Mouse (Mus musculus): Measurements from ENCODE around the gene Pkp2. TPM values are rescaled to one million over a fixed set of nuclear protein-coding genes. Genes with fewer than 3 reads are reported as not detected.

The Pkp2 gene
- total RNA-seq, 1 experiment, result 57.7 TPM

GRCm38 (mm10) chr16:16273752-16274151 lies 60.6 kb downstream of the Pkp2 start:
- in situ Hi-C loops (cut with MboI; ENCODE audit: low sequenced_read_pairs in 2 of 2, unreplicated experiment in 2 of 2), result no loop called here
- no peaks in the 10 kb centered on the region for H3K9me3 ChIP-seq (ENCODE audit: control insufficient read depth, insufficient read depth, low read depth, low read length)
- DNase-seq (ENCODE audit: low read depth, low spot score), result no peak
- H3K36me3 ChIP-seq (ENCODE audit: control insufficient read depth, insufficient read depth, low read length, poor library complexity, severe bottlenecking), result peaks cover 2% of the 10 kb centered on the region; the same call in 1 of the 2 replicates
- H3K27ac ChIP-seq (ENCODE audit: insufficient read depth, low read depth, low read length, poor library complexity, severe bottlenecking), result no peak overlapping the region
- TF ChIP-seq ZC3H11A (IDR thresholded peaks at IDR 0.05; ENCODE audit: borderline replicate concordance, low read depth, low read length), result no peak
- no peak for TF ChIP-seq HCFC1 (IDR thresholded peaks at IDR 0.05; ENCODE audit: borderline replicate concordance, insufficient read depth, low read length)
- TF ChIP-seq MAFK (IDR thresholded peaks at IDR 0.05; ENCODE audit: insufficient read depth, low read depth, low read length), result no peak
- H3K4me1 ChIP-seq (ENCODE audit: control insufficient read depth in 2 of 2, insufficient read depth in 2 of 2, low read length in 2 of 2, poor library complexity in 1 of 2), result no peaks in the 10 kb centered on the region
- no peak overlapping the region for H3K9ac ChIP-seq (ENCODE audit: insufficient read depth, low read depth, low read length, poor library complexity, severe bottlenecking)
- no peak overlapping the region for H3K4me3 ChIP-seq (ENCODE audit: insufficient read depth in 1 of 2, low read depth in 1 of 2, low read length in 2 of 2, poor library complexity in 1 of 2, severe bottlenecking in 1 of 2)

- peak; percentile 80 for DNase-seq (ENCODE audit: low read depth, low spot score)
- H3K4me3 ChIP-seq (ENCODE audit: insufficient read depth in 1 of 2, low read depth in 1 of 2, low read length in 2 of 2, poor library complexity in 1 of 2, severe bottlenecking in 1 of 2), result peak within 1 kb of the TSS; percentile 80 to 83
- TF ChIP-seq HCFC1 (IDR thresholded peaks at IDR 0.05; ENCODE audit: borderline replicate concordance, insufficient read depth, low read length), result peak; percentile 83
- TF ChIP-seq MAFK (IDR thresholded peaks at IDR 0.05; ENCODE audit: insufficient read depth, low read depth, low read length), result no peak
- TF ChIP-seq ZC3H11A (IDR thresholded peaks at IDR 0.05; ENCODE audit: borderline replicate concordance, low read depth, low read length), result 0 out of 2 replicates have a peak, but pooled peaks have one; percentile 22
- peaks cover 9% of the 10 kb centered on the region; the same call in 1 of the 2 replicates for H3K36me3 ChIP-seq (ENCODE audit: control insufficient read depth, insufficient read depth, low read length, poor library complexity, severe bottlenecking)
- in situ Hi-C loops (cut with MboI; ENCODE audit: low sequenced_read_pairs in 2 of 2, unreplicated experiment in 2 of 2), result no loop called here
- peaks cover 2% of the 10 kb centered on the region in 2 experiments; a peak in 2 of 4 replicates for H3K4me1 ChIP-seq (ENCODE audit: control insufficient read depth in 2 of 2, insufficient read depth in 2 of 2, low read length in 2 of 2, poor library complexity in 1 of 2)
- H3K9me3 ChIP-seq (ENCODE audit: control insufficient read depth, insufficient read depth, low read depth, low read length), result no peaks in the 10 kb centered on the region
- H3K27ac ChIP-seq (ENCODE audit: insufficient read depth, low read depth, low read length, poor library complexity, severe bottlenecking), result peak within 1 kb of the TSS; percentile 83
- peak within 1 kb of the TSS; percentile 99 for H3K9ac ChIP-seq (ENCODE audit: insufficient read depth, low read depth, low read length, poor library complexity, severe bottlenecking)
Observed at GRCm38 (mm10) chr16:16302369-16303137, 89.4 kb downstream of the Pkp2 start, which contains the start of gene Yars2. Gene Yars2, plus strand, starts transcription at chr16:16302965.

GRCm38 (mm10) chr16:16303138-16303827 lies 90.2 kb downstream of the Pkp2 start:
- Histone ChIP-seq H3K36me3 (ENCODE audit: control insufficient read depth, insufficient read depth, low read length, poor library complexity, severe bottlenecking) (peaks cover 9% of the 10 kb centered on the region; the same call in 1 of the 2 replicates), H3K27ac (ENCODE audit: insufficient read depth, low read depth, low read length, poor library complexity, severe bottlenecking) (peak overlapping the region; percentile 83), H3K4me1 (ENCODE audit: control insufficient read depth in 2 of 2, insufficient read depth in 2 of 2, low read length in 2 of 2, poor library complexity in 1 of 2) (peaks cover 2% of the 10 kb centered on the region in 2 experiments; a peak in 2 of 4 replicates), H3K9me3 (ENCODE audit: control insufficient read depth, insufficient read depth, low read depth, low read length) (no peaks in the 10 kb centered on the region), H3K9ac (ENCODE audit: insufficient read depth, low read depth, low read length, poor library complexity, severe bottlenecking) (peak overlapping the region; percentile 99), H3K4me3 (ENCODE audit: insufficient read depth in 1 of 2, low read depth in 1 of 2, low read length in 2 of 2, poor library complexity in 1 of 2, severe bottlenecking in 1 of 2) (peak overlapping the region; percentile 80 to 83)
- in situ Hi-C loops (cut with MboI; ENCODE audit: low sequenced_read_pairs in 2 of 2, unreplicated experiment in 2 of 2), result no loop called here
- DNase-seq (ENCODE audit: low read depth, low spot score), result peak; percentile 63
- TF ChIP-seq ZC3H11A (IDR thresholded peaks at IDR 0.05; ENCODE audit: borderline replicate concordance, low read depth, low read length) (no peak), HCFC1 (IDR thresholded peaks at IDR 0.05; ENCODE audit: borderline replicate concordance, insufficient read depth, low read length) (no peak), ZNF384 (IDR thresholded peaks at IDR 0.05; ENCODE audit: low read depth, low read length) (no peak), MAFK (IDR thresholded peaks at IDR 0.05; ENCODE audit: insufficient read depth, low read depth, low read length) (no peak), CHD2 (IDR thresholded peaks at IDR 0.05; ENCODE audit: low read depth, low read length) (no peak)

- DNase-seq (ENCODE audit: low read depth, low spot score), result peak; percentile 37
- H3K36me3 ChIP-seq (ENCODE audit: control insufficient read depth, insufficient read depth, low read length, poor library complexity, severe bottlenecking), result peaks cover 9% of the 10 kb centered on the region; the same call in 1 of the 2 replicates
- H3K9ac ChIP-seq (ENCODE audit: insufficient read depth, low read depth, low read length, poor library complexity, severe bottlenecking), result peak overlapping the region; percentile 99; the same call in 1 of the 2 replicates
- TF ChIP-seq CHD2 (IDR thresholded peaks at IDR 0.05; ENCODE audit: low read depth, low read length) (no peak), ZNF384 (IDR thresholded peaks at IDR 0.05; ENCODE audit: low read depth, low read length) (no peak), HCFC1 (IDR thresholded peaks at IDR 0.05; ENCODE audit: borderline replicate concordance, insufficient read depth, low read length) (no peak), ZC3H11A (IDR thresholded peaks at IDR 0.05; ENCODE audit: borderline replicate concordance, low read depth, low read length) (no peak), MAFK (IDR thresholded peaks at IDR 0.05; ENCODE audit: insufficient read depth, low read depth, low read length) (no peak)
- peak overlapping the region; percentile 83; the same call in 1 of the 2 replicates for H3K27ac ChIP-seq (ENCODE audit: insufficient read depth, low read depth, low read length, poor library complexity, severe bottlenecking)
- H3K4me3 ChIP-seq (ENCODE audit: insufficient read depth in 1 of 2, low read depth in 1 of 2, low read length in 2 of 2, poor library complexity in 1 of 2, severe bottlenecking in 1 of 2), result peak overlapping the region; percentile 80 to 83
- in situ Hi-C loops (cut with MboI; ENCODE audit: low sequenced_read_pairs in 2 of 2, unreplicated experiment in 2 of 2), result no loop called here
- H3K4me1 ChIP-seq (ENCODE audit: control insufficient read depth in 2 of 2, insufficient read depth in 2 of 2, low read length in 2 of 2, poor library complexity in 1 of 2), result peaks cover 2% of the 10 kb centered on the region in 2 experiments; a peak in 2 of 4 replicates
- H3K9me3 ChIP-seq (ENCODE audit: control insufficient read depth, insufficient read depth, low read depth, low read length), result no peaks in the 10 kb centered on the region
Observed at GRCm38 (mm10) chr16:16303888-16304287, 90.8 kb downstream of the Pkp2 start.

Data from ES-E14 (cell line).